Mouse (Mus musculus) forebrain, postnatal 0 days (tissue): ENCODE data around the gene Tinf2. TPM values are rescaled to one million over a fixed set of nuclear protein-coding genes. Genes with fewer than 3 reads are reported as not detected.

Experiments used
- ATAC-seq: fragments of 200-750 bp; cut with Nextera tagmentation; 2 replicates; pipeline ENCODE4 v1.8.0; 2017; ENCODE audit warnings: mild to moderate bottlenecking, moderate library complexity
- DNase-seq: peaks from one replicate; pipeline ENCODE4 v3.0.0-alpha.2; 2015
- H3K27ac ChIP-seq: fragments of 300-500 bp; sonication (generic); 2 replicates; pipeline ENCODE4 v1.5.1; 2014; ENCODE audit warnings: low read depth, mild to moderate bottlenecking, antibody characterized with exemption, low read length, moderate library complexity, mixed read lengths
- H3K27me3 ChIP-seq: fragments of 300-500 bp; sonication (generic); 2 replicates; pipeline ENCODE4 v1.6.1; 2014; ENCODE audit warnings: mild to moderate bottlenecking, low read length, mixed read lengths; ENCODE audit not compliant: insufficient read depth
- H3K36me3 ChIP-seq: fragments of 300-500 bp; sonication (generic); 2 replicates; pipeline ENCODE4 v1.6.1; 2014; ENCODE audit warnings: mild to moderate bottlenecking, moderate library complexity; ENCODE audit not compliant: insufficient read depth
- H3K4me1 ChIP-seq: fragments of 300-500 bp; sonication (generic); 2 replicates; pipeline ENCODE4 v1.6.1; 2014; ENCODE audit warnings: antibody characterized with exemption; ENCODE audit not compliant: insufficient read depth
- H3K4me2 ChIP-seq: fragments of 300-500 bp; sonication (generic); 2 replicates; pipeline ENCODE4 v1.6.1; 2014; ENCODE audit warnings: low read depth, mild to moderate bottlenecking, moderate library complexity
- H3K4me3 ChIP-seq: fragments of 300-500 bp; sonication (generic); 2 replicates; pipeline ENCODE4 v1.5.1; 2014; ENCODE audit warnings: low read depth, low read length, mixed read lengths
- H3K9ac ChIP-seq: fragments of 300-500 bp; sonication (generic); 2 replicates; pipeline ENCODE4 v1.6.1; 2014; ENCODE audit warnings: mild to moderate bottlenecking
- H3K9me3 ChIP-seq: fragments of 300-500 bp; sonication (generic); 2 replicates; pipeline ENCODE4 v1.6.1; 2016; ENCODE audit warnings: low read length
- CTCF ChIP-seq: sonication (generic); IDR thresholded peaks from 2 replicates; pipeline ENCODE4 v1.5.1; 2016; ENCODE audit warnings: antibody characterized with exemption, control low read depth, low read depth
- WGBS: fragments of 180-500 bp; shearing (Covaris S2); extraction: QIAGEN DNeasy Blood & Tissue Kit; methylation state at CpG from one replicate; pipeline ENCODE4 v1.1.7; 2014; 5-methylcytosine and 5-hydroxymethylcytosine counted together
- polyA plus RNA-seq: library from polyadenylated mRNA; unstranded; fragments of >200 nt; fragmentation: Nextera tagmentation; extraction: Ambion mirVana; gene quantifications from 2 replicates; pipeline ENCODE4 v1.2.1, GENCODE M21; 2015
- total RNA-seq: library from RNA; depleted of rRNA; stranded (reverse); fragments of >200 nt; gene quantifications from 2 replicates; pipeline ENCODE4 v1.2.3, GENCODE M21; 2014; rRNA removed

Tinf2 gene
- total and polyA plus RNA-seq, 2 experiments from 2014 or later, result 21.5 to 26.3 TPM

- Histone ChIP-seq H3K9ac (no peak within 1 kb of the TSS), H3K27me3 (no peaks in the 10 kb centered on the region), H3K4me2 (no peak within 1 kb of the TSS), H3K9me3 (no peaks in the 10 kb centered on the region), H3K27ac (no peak within 1 kb of the TSS), H3K4me3 (no peak within 1 kb of the TSS), H3K4me1 (no peaks in the 10 kb centered on the region), H3K36me3 (peaks cover 47% of the 10 kb centered on the region)
- WGBS, result 95% methylated on average over 9 of the region's 9 CpGs
- DNase-seq (no peak), ATAC-seq (no peak)
- no peak for TF ChIP-seq CTCF
Observed at GRCm38 (mm10) chr14:55637795-55638194, 43.8 kb downstream of the Tinf2 start, which contains the start of gene Gm49378. TSS of gene Gm49378 (minus strand) at chr14:55637895.

GRCm38 (mm10) chr14:55635523-55636007 lies 46.1 kb downstream of the Tinf2 start, which contains the start of gene Ipo4:
TSS of gene Ipo4 (minus strand) at chr14:55635957.
- Histone ChIP-seq H3K9me3 (no peaks in the 10 kb centered on the region), H3K4me3 (peak within 1 kb of the TSS; percentile 69), H3K4me2 (peak within 1 kb of the TSS; percentile 82), H3K9ac (peak within 1 kb of the TSS; percentile 68), H3K4me1 (no peaks in the 10 kb centered on the region), H3K27ac (peak within 1 kb of the TSS; percentile 78), H3K27me3 (no peaks in the 10 kb centered on the region), H3K36me3 (peaks cover 64% of the 10 kb centered on the region)
- ATAC-seq (peak; percentile 97), DNase-seq (peak; percentile 93)
- WGBS, result 2% methylated on average over 33 of the region's 33 CpGs
- no peak for TF ChIP-seq CTCF

GRCm38 (mm10) chr14:55634874-55635522 lies 46.6 kb downstream of the Tinf2 start:
- 4% methylated on average over 20 of the region's 23 CpGs for WGBS

GRCm38 (mm10) chr14:55629312-55629711 lies 52.3 kb downstream of the Tinf2 start:
- no peak overlapping the region for H3K9ac ChIP-seq
- H3K9me3 ChIP-seq, result no peaks in the 10 kb centered on the region
- peak; percentile 66 for TF ChIP-seq CTCF
- ATAC-seq (no peak), DNase-seq (no peak)
- H3K4me1 ChIP-seq, result no peaks in the 10 kb centered on the region
- no peak overlapping the region for H3K27ac ChIP-seq
- H3K4me2 ChIP-seq, result no peak overlapping the region
- H3K4me3 ChIP-seq, result no peak overlapping the region
- H3K36me3 ChIP-seq, result peaks cover 94% of the 10 kb centered on the region
- 56% methylated on average over 5 of the region's 5 CpGs for WGBS
- H3K27me3 ChIP-seq, result no peaks in the 10 kb centered on the region

More at GRCm38 (mm10) chr14:55634874-55635522, 46.6 kb downstream of the Tinf2 start:
- peak overlapping the region; percentile 69 for H3K4me3 ChIP-seq
- TF ChIP-seq CTCF, result peak; percentile 18; the same call in 1 of the 2 replicates
- no peak for DNase-seq
- peak overlapping the region; percentile 68 for H3K9ac ChIP-seq
- peak; percentile 45 for ATAC-seq
- peak overlapping the region; percentile 78 for H3K27ac ChIP-seq
- peak overlapping the region; percentile 82 for H3K4me2 ChIP-seq
- H3K27me3 ChIP-seq, result no peaks in the 10 kb centered on the region
- H3K9me3 ChIP-seq, result no peaks in the 10 kb centered on the region
- H3K4me1 ChIP-seq, result no peaks in the 10 kb centered on the region
- H3K36me3 ChIP-seq, result peaks cover 64% of the 10 kb centered on the region

- H3K9ac ChIP-seq, result no peak overlapping the region
- 93% methylated on average over 27 of the region's 27 CpGs for WGBS
- DNase-seq (no peak), ATAC-seq (no peak)
- no peaks in the 10 kb centered on the region for H3K9me3 ChIP-seq
- H3K27ac ChIP-seq, result no peak overlapping the region
- no peak for TF ChIP-seq CTCF
- H3K27me3 ChIP-seq, result no peaks in the 10 kb centered on the region
- H3K4me1 ChIP-seq, result no peaks in the 10 kb centered on the region
- peaks cover 90% of the 10 kb centered on the region for H3K36me3 ChIP-seq
- H3K4me3 ChIP-seq, result no peak overlapping the region
- H3K4me2 ChIP-seq, result no peak overlapping the region
Observed at GRCm38 (mm10) chr14:55628077-55628827, 53.4 kb downstream of the Tinf2 start.

Other genes with a start within 250 kb of the Tinf2 start
Only the 30 nearest of the 35 such genes appear.
- 32.5 and 39.6 TPM in 2 replicates for gene Cpne6, start 171.4 kb downstream of the Tinf2 start, total RNA-seq
- 48.7 and 49.9 TPM in 2 replicates for gene Cpne6, start 171.4 kb downstream of the Tinf2 start, polyA plus RNA-seq
- gene Nrl, start 156.8 kb downstream of the Tinf2 start, total RNA-seq, result 2.0 and 2.7 TPM in 2 replicates
- gene Nrl, start 156.8 kb downstream of the Tinf2 start, polyA plus RNA-seq, result 0.21 TPM in 1 of 2 replicates, not detected in the other
- 23.6 and 24.5 TPM in 2 replicates for gene Pck2, start 141.6 kb downstream of the Tinf2 start, total RNA-seq
- gene Pck2, start 141.6 kb downstream of the Tinf2 start, polyA plus RNA-seq, result 9.8 and 12.5 TPM in 2 replicates
- gene Dcaf11, start 121.8 kb downstream of the Tinf2 start, total RNA-seq, result 101 and 104 TPM in 2 replicates
- gene Dcaf11, start 121.8 kb downstream of the Tinf2 start, polyA plus RNA-seq, result 89.4 and 103 TPM in 2 replicates
- gene A730061H03Rik, start 121.4 kb downstream of the Tinf2 start, total RNA-seq, result not detected in 2 replicates
- not detected in 2 replicates for gene A730061H03Rik, start 121.4 kb downstream of the Tinf2 start, polyA plus RNA-seq
- 0.23 TPM in 1 of 2 replicates, not detected in the other for gene Fitm1, start 106.2 kb downstream of the Tinf2 start, total RNA-seq
- 0.20 and 0.22 TPM in 2 replicates for gene Fitm1, start 106.2 kb downstream of the Tinf2 start, polyA plus RNA-seq
- gene Psme1, start 103.7 kb downstream of the Tinf2 start, total RNA-seq, result 136 and 138 TPM in 2 replicates
- gene Psme1, start 103.7 kb downstream of the Tinf2 start, polyA plus RNA-seq, result 219 and 238 TPM in 2 replicates
- 25.2 and 31.5 TPM in 2 replicates for gene Emc9, start 96.5 kb downstream of the Tinf2 start, total RNA-seq
- gene Emc9, start 96.5 kb downstream of the Tinf2 start, polyA plus RNA-seq, result 53.2 and 55.6 TPM in 2 replicates
- gene Psme2, start 90.7 kb downstream of the Tinf2 start, total RNA-seq, result 76.2 and 137 TPM in 2 replicates
- gene Psme2, start 90.7 kb downstream of the Tinf2 start, polyA plus RNA-seq, result 171 and 193 TPM in 2 replicates
- 13.5 and 24.2 TPM in 2 replicates for gene Rnf31, start 90.1 kb downstream of the Tinf2 start, total RNA-seq
- 17.0 and 18.9 TPM in 2 replicates for gene Rnf31, start 90.1 kb downstream of the Tinf2 start, polyA plus RNA-seq
- 16.8 and 18.1 TPM in 2 replicates for gene Irf9, start 78.2 kb downstream of the Tinf2 start, total RNA-seq
- gene Irf9, start 78.2 kb downstream of the Tinf2 start, polyA plus RNA-seq, result 5.6 and 7.0 TPM in 2 replicates
- 8.5 and 9.2 TPM in 2 replicates for gene Rec8, start 63.8 kb downstream of the Tinf2 start, total RNA-seq
- gene Rec8, start 63.8 kb downstream of the Tinf2 start, polyA plus RNA-seq, result 5.9 and 7.2 TPM in 2 replicates
- 79.8 and 92.0 TPM in 2 replicates for gene Ipo4, start 45.9 kb downstream of the Tinf2 start, total RNA-seq
- 82.4 and 90.9 TPM in 2 replicates for gene Ipo4, start 45.9 kb downstream of the Tinf2 start, polyA plus RNA-seq
- 2.1 and 6.4 TPM in 2 replicates for gene Gm49378, start 43.9 kb downstream of the Tinf2 start, total RNA-seq
- gene Gm49378, start 43.9 kb downstream of the Tinf2 start, polyA plus RNA-seq, result 0.97 and 1.0 TPM in 2 replicates
- gene Tm9sf1, start 38.0 kb downstream of the Tinf2 start, total RNA-seq, result 26.5 and 33.4 TPM in 2 replicates
- 36.0 and 48.4 TPM in 2 replicates for gene Tm9sf1, start 38.0 kb downstream of the Tinf2 start, polyA plus RNA-seq
- gene Tssk4, start 31.6 kb downstream of the Tinf2 start, total RNA-seq, result 0.43 and 0.46 TPM in 2 replicates
- 0.22 and 0.23 TPM in 2 replicates for gene Tssk4, start 31.6 kb downstream of the Tinf2 start, polyA plus RNA-seq
- gene Mdp1, start 21.3 kb downstream of the Tinf2 start, total RNA-seq, result 50.8 and 51.5 TPM in 2 replicates
- gene Mdp1, start 21.3 kb downstream of the Tinf2 start, polyA plus RNA-seq, result 60.0 and 63.5 TPM in 2 replicates
- gene Gmpr2, start 9.9 kb downstream of the Tinf2 start, total RNA-seq, result 19.9 and 26.9 TPM in 2 replicates
- 37.3 and 40.9 TPM in 2 replicates for gene Gmpr2, start 9.9 kb downstream of the Tinf2 start, polyA plus RNA-seq
- gene Nedd8, start 9.7 kb downstream of the Tinf2 start, total RNA-seq, result 132 and 192 TPM in 2 replicates
- gene Nedd8, start 9.7 kb downstream of the Tinf2 start, polyA plus RNA-seq, result 593 and 742 TPM in 2 replicates
- 0.05 and 0.15 TPM in 2 replicates for gene Tgm1, start 32.1 kb upstream of the Tinf2 start, total RNA-seq
- 0.15 and 0.21 TPM in 2 replicates for gene Tgm1, start 32.1 kb upstream of the Tinf2 start, polyA plus RNA-seq
- gene Rabggta, start 40.4 kb upstream of the Tinf2 start, total RNA-seq, result 72.8 and 73.3 TPM in 2 replicates
- 49.4 and 56.9 TPM in 2 replicates for gene Rabggta, start 40.4 kb upstream of the Tinf2 start, polyA plus RNA-seq
- gene Dhrs1, start 63.9 kb upstream of the Tinf2 start, total RNA-seq, result 70.4 and 83.8 TPM in 2 replicates
- gene Dhrs1, start 63.9 kb upstream of the Tinf2 start, polyA plus RNA-seq, result 83.3 and 86.0 TPM in 2 replicates
- 23.3 and 34.7 TPM in 2 replicates for gene Nop9, start 63.9 kb upstream of the Tinf2 start, total RNA-seq
- gene Nop9, start 63.9 kb upstream of the Tinf2 start, polyA plus RNA-seq, result 21.4 and 25.6 TPM in 2 replicates
- 0.23 and 0.43 TPM in 2 replicates for gene Cideb, start 76.6 kb upstream of the Tinf2 start, total RNA-seq
- 0.20 and 0.54 TPM in 2 replicates for gene Cideb, start 76.6 kb upstream of the Tinf2 start, polyA plus RNA-seq
- gene Ltb4r2, start 79.6 kb upstream of the Tinf2 start, total RNA-seq, result 0.38 TPM in 2 replicates
- 0.65 and 1.1 TPM in 2 replicates for gene Ltb4r2, start 79.6 kb upstream of the Tinf2 start, polyA plus RNA-seq
- 0.38 and 0.48 TPM in 2 replicates for gene Ltb4r1, start 84.1 kb upstream of the Tinf2 start, total RNA-seq
- 0.90 and 0.99 TPM in 2 replicates for gene Ltb4r1, start 84.1 kb upstream of the Tinf2 start, polyA plus RNA-seq
- 1.6 and 3.6 TPM in 2 replicates for gene Adcy4, start 102.3 kb upstream of the Tinf2 start, total RNA-seq
- 1.6 and 1.7 TPM in 2 replicates for gene Adcy4, start 102.3 kb upstream of the Tinf2 start, polyA plus RNA-seq
- 0.46 and 0.90 TPM in 2 replicates for gene Ripk3, start 107.0 kb upstream of the Tinf2 start, total RNA-seq
- gene Ripk3, start 107.0 kb upstream of the Tinf2 start, polyA plus RNA-seq, result 0.86 and 2.0 TPM in 2 replicates
- 6.0 and 11.9 TPM in 2 replicates for gene Nfatc4, start 141.3 kb upstream of the Tinf2 start, total RNA-seq
- gene Nfatc4, start 141.3 kb upstream of the Tinf2 start, polyA plus RNA-seq, result 3.2 and 3.9 TPM in 2 replicates
- 24.2 and 28.5 TPM in 2 replicates for gene Nynrin, start 172.2 kb upstream of the Tinf2 start, total RNA-seq
- gene Nynrin, start 172.2 kb upstream of the Tinf2 start, polyA plus RNA-seq, result 4.4 and 5.5 TPM in 2 replicates